Mouse (Mus musculus): ENCODE results near the gene Rab3c. TPM values are rescaled to one million over a fixed set of nuclear protein-coding genes. Genes with fewer than 3 reads are reported as not detected.

Gene Rab3c
- total RNA-seq, 2 experiments from 2014 or later, result 0.02 to 0.04 TPM

DNA sequence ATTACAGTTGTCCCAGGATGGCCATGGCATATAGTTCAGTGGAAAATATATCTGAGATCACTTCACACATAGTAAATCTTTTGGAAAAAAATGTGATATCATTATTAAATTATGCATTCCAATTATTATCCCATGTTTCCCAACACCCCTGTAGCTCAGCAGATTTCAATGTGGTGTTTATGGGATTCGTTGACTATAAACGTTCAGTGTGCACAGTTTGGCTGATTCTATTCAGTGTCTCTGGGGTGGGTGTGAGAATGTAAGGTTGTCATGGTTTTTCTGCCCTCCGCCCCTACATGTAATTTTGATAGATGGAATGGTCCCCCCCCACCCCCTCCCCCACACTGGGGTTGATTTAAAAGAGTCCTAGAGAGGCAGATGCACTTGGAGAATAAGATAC is 242.3 kb downstream of the Rab3c start:
- no peak for DNase-seq
- intact Hi-C loops (cut with DNase I; ENCODE audit: low total_unique reads), result loop anchor here (5.0 kb wide), 1 partner anchor 116 kb away; no protein-coding TSS in a partner anchor

DNA sequence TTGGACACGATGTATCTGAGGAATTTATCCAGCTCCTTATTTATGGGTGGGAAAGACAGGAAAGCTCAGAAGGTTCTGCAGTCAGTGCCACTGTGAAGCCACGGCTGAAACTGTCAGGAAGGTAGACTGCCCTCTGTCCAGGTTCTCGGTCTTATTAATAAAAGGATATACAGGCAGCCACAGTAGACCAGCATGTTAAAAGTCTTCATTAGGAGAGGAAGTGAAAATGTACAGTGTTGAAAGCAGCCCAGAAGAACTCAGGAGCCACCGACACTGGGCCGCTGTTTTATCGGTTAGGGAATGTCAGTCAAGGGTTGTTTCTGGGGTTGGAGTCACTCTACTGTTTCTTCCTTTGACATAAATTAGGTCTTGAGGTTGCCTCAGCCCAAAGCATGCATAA is 245.9 kb downstream of the Rab3c start:
- intact Hi-C loops (cut with DNase I; ENCODE audit: low total_unique reads), result loop anchor here (5.0 kb wide), 1 partner anchor 113 kb away; no protein-coding TSS in a partner anchor
- DNase-seq, result no peak

DNA sequence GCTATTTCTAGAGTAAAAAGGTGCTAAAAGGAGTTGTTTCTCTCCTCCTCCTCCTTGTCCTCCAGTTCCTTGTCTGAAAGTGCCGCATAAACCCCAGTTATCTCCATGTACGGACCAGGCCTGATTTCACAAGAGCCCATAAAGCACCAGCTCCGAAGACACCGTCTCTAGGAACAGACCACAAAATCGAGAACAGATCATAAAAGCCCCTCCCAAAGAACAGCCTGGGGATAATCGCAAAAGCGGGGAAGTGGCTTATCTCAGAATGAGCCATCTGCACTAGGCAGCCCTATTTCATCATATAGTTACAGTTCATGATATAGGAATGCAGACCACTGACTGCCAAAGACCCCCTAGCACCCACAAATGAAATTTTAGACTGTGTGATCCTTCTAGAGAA is 246.8 kb downstream of the Rab3c start:
- intact Hi-C loops (cut with DNase I; ENCODE audit: low total_unique reads), result no loop called here

DNA sequence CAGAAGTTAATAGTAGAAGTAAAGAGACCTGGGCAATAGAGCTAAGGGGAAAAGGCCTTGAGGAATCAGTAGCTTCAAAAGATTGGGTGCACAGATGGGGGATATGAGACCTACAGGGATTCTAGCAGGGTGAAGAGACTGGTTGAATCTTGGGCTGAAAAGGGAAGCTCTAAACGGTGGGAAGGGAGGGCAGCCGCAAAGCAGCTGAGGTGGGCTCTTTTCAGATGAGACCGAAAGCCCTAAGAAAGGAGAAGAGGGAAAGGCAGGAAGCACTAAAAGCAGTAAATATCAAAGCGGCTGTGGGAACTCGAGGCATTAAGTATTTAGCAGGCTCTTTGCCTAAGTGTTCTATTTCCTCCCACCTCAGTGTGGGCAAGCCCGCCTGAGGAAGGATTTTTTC is 248.9 kb downstream of the Rab3c start:
- intact Hi-C loops (cut with DNase I; ENCODE audit: low total_unique reads), result no loop called here
- no peak for DNase-seq

More for the DNA sequence above, 246.8 kb downstream of the Rab3c start:
- no peak for DNase-seq

DNA sequence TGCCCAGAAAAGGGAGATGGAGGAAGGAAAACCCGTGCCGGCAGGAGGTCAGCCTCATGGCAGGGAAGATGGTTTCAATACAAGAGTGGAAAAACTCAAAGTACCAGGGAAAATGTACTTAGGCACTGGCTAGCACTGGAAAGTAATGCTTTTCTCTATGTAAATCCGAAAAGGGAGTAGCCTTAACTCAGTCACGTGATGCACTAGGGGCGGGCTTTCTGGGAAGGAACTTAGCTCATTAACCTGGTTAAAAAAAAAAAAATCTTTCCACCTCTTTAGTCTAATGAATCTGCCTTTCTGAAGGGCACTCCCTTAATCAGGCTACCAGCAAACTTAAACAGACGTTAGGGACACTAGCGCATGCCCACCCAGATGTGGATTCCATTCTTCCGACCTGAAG is 249.7 kb downstream of the Rab3c start:
- intact Hi-C loops (cut with DNase I; ENCODE audit: low total_unique reads), result no loop called here
- no peak for DNase-seq

GRCm38 (mm10) chr13:110024381-110025161 is 256.2 kb downstream of the Rab3c start:
- intact Hi-C loops (cut with DNase I; ENCODE audit: low total_unique reads), result loop anchor here (5.0 kb wide), 1 partner anchor 247 kb away; no protein-coding TSS in a partner anchor
- DNase-seq, result no peak

GRCm38 (mm10) chr13:110023031-110023430 is 257.8 kb downstream of the Rab3c start:
- no peak for DNase-seq
- intact Hi-C loops (cut with DNase I; ENCODE audit: low total_unique reads), result loop anchor here (5.0 kb wide), 1 partner anchor 246 kb away; no protein-coding TSS in a partner anchor

DNA sequence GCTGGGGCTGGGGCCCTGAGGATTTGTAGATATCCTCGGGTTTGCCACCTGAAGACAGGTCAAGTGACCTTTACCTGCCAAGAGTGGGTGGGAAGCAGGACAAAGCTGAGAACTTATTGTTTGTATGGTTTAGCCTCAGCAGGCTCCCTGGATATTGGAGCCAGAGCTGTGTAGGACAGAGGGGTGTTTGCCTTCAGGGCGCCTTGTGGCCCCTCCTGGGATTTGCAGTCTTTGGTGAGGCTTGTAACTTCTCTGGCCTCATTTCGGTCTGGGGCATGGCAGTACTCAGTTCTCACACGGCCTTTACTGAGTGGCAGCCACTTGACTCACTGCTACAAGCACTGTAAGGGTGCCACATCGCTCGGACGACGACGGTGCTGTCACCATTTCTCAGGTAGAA is 261.0 kb downstream of the Rab3c start:
- no peak for DNase-seq
- intact Hi-C loops (cut with DNase I; ENCODE audit: low total_unique reads), result loop anchor here (5.0 to 10.0 kb wide), 3 partner anchors 65 to 242 kb away; no protein-coding TSS in a partner anchor

DNA sequence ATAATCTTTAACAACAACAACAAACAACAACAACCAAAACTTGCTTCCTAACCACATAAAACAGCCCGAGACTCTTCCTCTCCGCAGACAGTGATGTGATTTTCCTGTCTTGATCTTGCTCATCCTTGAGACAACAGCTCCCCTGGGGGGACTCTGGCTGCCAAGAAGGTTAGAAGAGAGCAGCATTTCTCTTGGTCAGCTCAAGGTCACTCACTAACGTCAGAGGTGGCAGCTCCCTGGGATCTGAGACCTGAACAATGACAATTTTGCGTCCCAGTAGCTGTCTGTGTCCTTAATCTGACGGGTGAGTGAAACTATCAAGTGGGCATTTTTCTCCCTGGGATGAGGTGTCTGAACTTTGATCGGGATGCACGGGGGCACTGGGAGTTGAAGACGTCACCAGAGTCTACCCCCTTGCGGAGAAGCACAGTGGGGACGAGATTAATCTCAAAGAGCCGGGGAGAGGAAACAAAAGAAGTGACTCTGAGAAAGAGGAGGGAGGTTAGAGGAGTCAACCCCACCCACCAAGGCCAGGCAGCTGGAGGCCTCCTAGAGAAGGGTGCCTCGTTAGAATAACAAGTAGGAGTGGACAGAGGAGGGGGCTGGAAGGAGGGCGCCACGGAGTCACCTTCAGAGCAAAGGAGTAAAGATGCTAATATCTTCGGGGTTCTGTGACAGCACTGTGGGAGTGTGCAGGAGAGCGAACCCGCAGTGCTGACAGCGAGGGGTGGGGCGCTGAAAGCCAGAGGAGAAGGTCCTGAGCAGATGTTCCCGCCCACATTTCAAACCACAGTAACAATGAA is 261.7 kb downstream of the Rab3c start:
- peak; percentile 21 for DNase-seq
- intact Hi-C loops (cut with DNase I; ENCODE audit: low total_unique reads), result loop anchor here (5.0 to 10.0 kb wide), 2 partner anchors 64 to 97 kb away; no protein-coding TSS in a partner anchor

DNA sequence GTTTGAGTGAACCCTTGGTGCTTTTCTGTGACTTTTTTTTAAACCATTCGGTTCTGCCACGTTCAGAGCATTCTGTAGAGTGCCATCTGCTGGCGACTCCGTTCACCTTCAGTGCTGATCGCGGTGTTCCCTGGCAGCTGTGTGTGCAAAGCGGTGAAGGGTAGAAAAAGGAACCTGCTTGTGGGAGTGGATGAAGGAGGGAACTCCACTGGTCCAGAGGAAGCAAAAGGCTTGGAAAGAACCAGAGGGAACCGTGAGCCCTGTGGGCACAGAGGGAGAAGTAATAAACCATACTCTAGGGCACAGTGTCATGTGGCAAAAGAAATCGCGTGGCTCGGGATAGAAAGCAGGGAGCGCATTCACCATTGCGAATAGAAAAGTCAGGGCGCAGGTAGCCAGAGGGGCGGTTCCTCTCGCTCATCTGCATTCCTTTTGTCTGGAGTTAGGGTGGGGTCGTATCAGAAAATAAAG is 262.3 kb downstream of the Rab3c start:
- DNase-seq, result peak; percentile 70
- intact Hi-C loops (cut with DNase I; ENCODE audit: low total_unique reads), result loop anchor here (5.0 to 10.0 kb wide), 2 partner anchors 64 to 96 kb away; no protein-coding TSS in a partner anchor

DNA sequence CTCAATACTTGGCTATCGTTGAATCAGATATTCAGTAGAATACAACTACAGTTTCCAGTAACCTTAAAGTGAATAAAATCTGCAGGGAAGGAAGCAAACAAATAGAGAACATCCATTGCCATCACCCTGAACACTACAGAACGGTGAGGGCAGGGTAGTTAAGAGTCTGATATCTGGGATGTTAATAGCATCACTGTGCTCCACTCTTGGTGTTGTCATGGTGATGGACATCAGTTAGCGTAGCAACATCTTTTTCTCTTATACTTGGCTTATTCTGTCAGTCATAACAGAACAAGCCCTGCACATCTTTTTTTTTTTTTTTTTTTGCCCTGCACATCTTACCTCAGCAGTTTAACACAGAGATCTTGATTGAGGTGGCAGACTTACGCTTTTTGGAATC is 268.8 kb downstream of the Rab3c start:
- DNase-seq, result no peak
- intact Hi-C loops (cut with DNase I; ENCODE audit: low total_unique reads), result loop anchor here (10.0 kb wide), 1 partner anchor 57 kb away; no protein-coding TSS in a partner anchor

- intact Hi-C loops (cut with DNase I; ENCODE audit: low total_unique reads), result loop anchor here (10.0 kb wide), 1 partner anchor 56 kb away; no protein-coding TSS in a partner anchor
- DNase-seq, result no peak
Measured at GRCm38 (mm10) chr13:110010876-110011275, 269.9 kb downstream of the Rab3c start.

DNA sequence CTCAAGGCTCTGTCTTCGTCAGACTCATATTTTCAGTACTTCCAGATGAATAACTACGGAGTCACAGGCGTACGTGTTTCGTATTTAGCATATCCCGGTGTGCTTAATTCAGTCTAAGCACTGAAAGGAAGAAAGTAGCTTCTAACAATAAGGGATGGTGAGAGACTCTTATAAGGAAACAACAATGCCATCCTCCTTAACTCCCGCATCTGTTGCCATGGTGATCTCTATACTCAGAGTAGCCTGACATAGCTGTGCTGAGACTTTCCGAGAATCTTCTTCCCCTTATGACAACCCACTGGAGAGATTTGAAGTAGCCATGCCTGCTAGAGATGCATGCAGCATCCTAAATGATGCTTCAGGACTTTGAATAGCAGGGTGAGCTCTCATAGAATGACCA is 272.3 kb downstream of the Rab3c start:
- intact Hi-C loops (cut with DNase I; ENCODE audit: low total_unique reads), result no loop called here
- no peak for DNase-seq

DNA sequence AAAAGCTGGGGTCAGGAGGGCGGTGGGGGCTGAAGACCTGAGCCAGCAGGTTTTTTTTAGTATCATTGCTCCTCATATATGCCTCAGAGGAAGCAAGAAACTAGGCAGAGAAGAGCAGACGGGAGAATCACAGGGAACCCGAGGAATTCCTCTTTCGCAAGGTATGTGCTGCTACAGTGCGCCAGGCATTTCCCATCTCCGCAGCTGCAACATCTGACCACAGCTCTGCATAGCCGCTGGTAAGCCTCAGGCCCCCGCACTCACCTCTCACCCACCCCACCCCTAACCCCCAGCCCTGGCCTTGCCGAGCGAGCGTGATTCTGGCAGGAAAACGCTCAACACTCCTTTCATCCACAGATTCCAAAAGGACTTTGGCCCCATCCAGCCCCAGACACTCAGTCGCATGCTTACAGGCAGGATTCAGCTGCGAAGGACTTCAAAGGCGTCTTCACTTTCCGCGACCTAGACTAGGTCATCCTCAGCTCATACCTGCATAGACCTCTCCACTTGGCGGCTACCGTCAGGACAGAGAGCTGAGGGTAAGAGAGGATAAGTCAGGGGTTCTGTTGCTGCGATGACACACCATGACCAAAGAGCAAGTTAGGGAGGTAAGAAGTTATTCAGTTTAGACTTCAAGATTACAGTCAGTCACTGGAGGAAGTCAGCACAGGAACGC is 274.6 kb downstream of the Rab3c start:
- intact Hi-C loops (cut with DNase I; ENCODE audit: low total_unique reads), result no loop called here
- DNase-seq, result no peak

Other genes starting within 250 kb of the Rab3c start
- gene Gapt, start 76.2 kb upstream of the Rab3c start, total RNA-seq (2021), result under 1 TPM in 1 of 2 experiments, not detected in 1; 0.12 TPM
- 10 to 100 TPM; 20.6 TPM for gene Plk2, start 114.0 kb upstream of the Rab3c start, total RNA-seq (2021)